Mouse (Mus musculus): ENCODE data around the gene Fbxo47. TPM values are rescaled to one million over a fixed set of nuclear protein-coding genes. Genes with fewer than 3 reads are reported as not detected.

The Fbxo47 gene
- polyA plus RNA-seq, 1 experiment from 2014 or later: 0.70 TPM

- Histone ChIP-seq H3K4me1 (peaks cover 7% of the 10 kb centered on the region; the same call in 1 of the 2 replicates), H3K36me3 (peaks cover 88% of the 10 kb centered on the region)
Observed at GRCm38 (mm10) chr11:97829913-97830476, 54.0 kb downstream of the Fbxo47 start.

DNA sequence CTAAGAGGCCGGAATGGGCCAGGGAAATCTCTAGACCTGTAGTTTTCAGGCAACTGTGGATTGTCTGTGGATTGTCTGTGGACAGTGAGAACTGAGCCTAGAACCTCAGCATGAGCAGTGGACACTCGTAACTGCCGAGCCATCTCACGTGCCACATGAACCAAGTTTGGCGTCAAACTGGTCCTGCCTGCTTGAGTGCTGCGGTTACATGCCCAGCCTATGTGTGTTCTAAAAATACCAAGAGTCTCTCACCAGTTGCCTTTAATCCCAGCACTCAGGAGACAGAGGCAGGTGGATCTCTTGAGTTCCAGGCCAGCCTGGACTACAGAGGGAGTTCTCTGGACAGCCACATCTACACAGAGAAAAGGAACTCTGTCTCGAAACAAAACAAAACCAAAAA is 54.6 kb downstream of the Fbxo47 start:
- 81% methylated on average over 7 of the region's 7 CpGs for WGBS
- Histone ChIP-seq H3K9me3 (no peaks in the 10 kb centered on the region), H3K27me3 (replicated peaks) (no peaks in the 10 kb centered on the region), H3K9ac (no peak overlapping the region), H3K4me2 (no peak overlapping the region), H3K27ac (replicated peaks) (no peak overlapping the region), H3K4me3 (no peak overlapping the region), H3K36me3 (peaks cover 88% of the 10 kb centered on the region), H3K4me1 (peaks cover 13% of the 10 kb centered on the region)
- ATAC-seq (ENCODE audit: extremely low read depth, insufficient number of reproducible peaks, low FRiP score, low TSS enrichment): no peak

More at GRCm38 (mm10) chr11:97829913-97830476, 54.0 kb downstream of the Fbxo47 start:
- no peak overlapping the region for H3K4me2 ChIP-seq
- ATAC-seq (ENCODE audit: extremely low read depth, insufficient number of reproducible peaks, low FRiP score, low TSS enrichment): no peak
- H3K27me3 ChIP-seq (replicated peaks): no peaks in the 10 kb centered on the region
- 82% methylated on average over 12 of the region's 12 CpGs for WGBS
- H3K4me3 ChIP-seq: no peak overlapping the region
- no peaks in the 10 kb centered on the region for H3K9me3 ChIP-seq
- no peak overlapping the region for H3K27ac ChIP-seq (replicated peaks)
- H3K9ac ChIP-seq: no peak overlapping the region

- ATAC-seq (ENCODE audit: extremely low read depth, insufficient number of reproducible peaks, low FRiP score, low TSS enrichment): no peak
Observed at GRCm38 (mm10) chr11:97827654-97828053, 56.3 kb downstream of the Fbxo47 start.

GRCm38 (mm10) chr11:97826414-97826813 is 57.5 kb downstream of the Fbxo47 start:
- WGBS: 63% methylated on average over 7 of the region's 7 CpGs
- H3K36me3 ChIP-seq: peaks cover 80% of the 10 kb centered on the region

More at GRCm38 (mm10) chr11:97827654-97828053, 56.3 kb downstream of the Fbxo47 start:
- Histone ChIP-seq H3K9me3 (no peaks in the 10 kb centered on the region), H3K4me3 (no peak overlapping the region), H3K27ac (replicated peaks) (no peak overlapping the region), H3K9ac (no peak overlapping the region), H3K36me3 (peaks cover 85% of the 10 kb centered on the region), H3K4me1 (peaks cover 17% of the 10 kb centered on the region), H3K4me2 (no peak overlapping the region), H3K27me3 (replicated peaks) (no peaks in the 10 kb centered on the region)
- WGBS: 50% methylated on average over 6 of the region's 6 CpGs

GRCm38 (mm10) chr11:97825971-97826370 is 58.0 kb downstream of the Fbxo47 start:
- no peaks in the 10 kb centered on the region for H3K9me3 ChIP-seq
- H3K4me2 ChIP-seq: no peak overlapping the region
- H3K9ac ChIP-seq: no peak overlapping the region
- H3K27ac ChIP-seq (replicated peaks): no peak overlapping the region
- H3K36me3 ChIP-seq: peaks cover 77% of the 10 kb centered on the region
- no peak overlapping the region for H3K4me3 ChIP-seq
- H3K4me1 ChIP-seq: peaks cover 25% of the 10 kb centered on the region
- WGBS: 80% methylated on average over 9 of the region's 9 CpGs
- no peaks in the 10 kb centered on the region for H3K27me3 ChIP-seq (replicated peaks)
- no peak for ATAC-seq (ENCODE audit: extremely low read depth, insufficient number of reproducible peaks, low FRiP score, low TSS enrichment)

More at GRCm38 (mm10) chr11:97826414-97826813, 57.5 kb downstream of the Fbxo47 start:
- no peak overlapping the region for H3K9ac ChIP-seq
- no peak overlapping the region for H3K4me3 ChIP-seq
- no peaks in the 10 kb centered on the region for H3K9me3 ChIP-seq
- no peak for ATAC-seq (ENCODE audit: extremely low read depth, insufficient number of reproducible peaks, low FRiP score, low TSS enrichment)
- H3K4me2 ChIP-seq: no peak overlapping the region
- H3K27ac ChIP-seq (replicated peaks): no peak overlapping the region
- peaks cover 21% of the 10 kb centered on the region for H3K4me1 ChIP-seq
- H3K27me3 ChIP-seq (replicated peaks): no peaks in the 10 kb centered on the region

GRCm38 (mm10) chr11:97825295-97825694 is 58.7 kb downstream of the Fbxo47 start:
- H3K36me3 ChIP-seq: peaks cover 74% of the 10 kb centered on the region
- no peak for ATAC-seq (ENCODE audit: extremely low read depth, insufficient number of reproducible peaks, low FRiP score, low TSS enrichment)
- no peak overlapping the region for H3K27ac ChIP-seq (replicated peaks)
- 76% methylated on average over 10 of the region's 10 CpGs for WGBS
- H3K4me1 ChIP-seq: peaks cover 32% of the 10 kb centered on the region
- H3K4me2 ChIP-seq: no peak overlapping the region
- no peak overlapping the region for H3K4me3 ChIP-seq
- no peak overlapping the region for H3K9ac ChIP-seq
- no peaks in the 10 kb centered on the region for H3K9me3 ChIP-seq
- H3K27me3 ChIP-seq (replicated peaks): no peaks in the 10 kb centered on the region

GRCm38 (mm10) chr11:97824895-97825294 is 59.1 kb downstream of the Fbxo47 start:
- Histone ChIP-seq H3K4me3 (no peak overlapping the region), H3K36me3 (peaks cover 73% of the 10 kb centered on the region), H3K9me3 (no peaks in the 10 kb centered on the region), H3K4me2 (no peak overlapping the region), H3K4me1 (peaks cover 36% of the 10 kb centered on the region), H3K27me3 (replicated peaks) (no peaks in the 10 kb centered on the region), H3K9ac (no peak overlapping the region), H3K27ac (replicated peaks) (no peak overlapping the region)
- ATAC-seq (ENCODE audit: extremely low read depth, insufficient number of reproducible peaks, low FRiP score, low TSS enrichment): no peak
- WGBS: 54% methylated on average over 6 of the region's 6 CpGs

GRCm38 (mm10) chr11:97824168-97824567 is 59.8 kb downstream of the Fbxo47 start:
- Histone ChIP-seq H3K27me3 (replicated peaks) (no peaks in the 10 kb centered on the region), H3K4me2 (no peak overlapping the region), H3K27ac (replicated peaks) (no peak overlapping the region), H3K36me3 (peaks cover 73% of the 10 kb centered on the region), H3K4me1 (peaks cover 44% of the 10 kb centered on the region), H3K4me3 (no peak overlapping the region), H3K9ac (no peak overlapping the region), H3K9me3 (no peaks in the 10 kb centered on the region)
- 91% methylated on average over 11 of the region's 11 CpGs for WGBS
- ATAC-seq (ENCODE audit: extremely low read depth, insufficient number of reproducible peaks, low FRiP score, low TSS enrichment): no peak

DNA sequence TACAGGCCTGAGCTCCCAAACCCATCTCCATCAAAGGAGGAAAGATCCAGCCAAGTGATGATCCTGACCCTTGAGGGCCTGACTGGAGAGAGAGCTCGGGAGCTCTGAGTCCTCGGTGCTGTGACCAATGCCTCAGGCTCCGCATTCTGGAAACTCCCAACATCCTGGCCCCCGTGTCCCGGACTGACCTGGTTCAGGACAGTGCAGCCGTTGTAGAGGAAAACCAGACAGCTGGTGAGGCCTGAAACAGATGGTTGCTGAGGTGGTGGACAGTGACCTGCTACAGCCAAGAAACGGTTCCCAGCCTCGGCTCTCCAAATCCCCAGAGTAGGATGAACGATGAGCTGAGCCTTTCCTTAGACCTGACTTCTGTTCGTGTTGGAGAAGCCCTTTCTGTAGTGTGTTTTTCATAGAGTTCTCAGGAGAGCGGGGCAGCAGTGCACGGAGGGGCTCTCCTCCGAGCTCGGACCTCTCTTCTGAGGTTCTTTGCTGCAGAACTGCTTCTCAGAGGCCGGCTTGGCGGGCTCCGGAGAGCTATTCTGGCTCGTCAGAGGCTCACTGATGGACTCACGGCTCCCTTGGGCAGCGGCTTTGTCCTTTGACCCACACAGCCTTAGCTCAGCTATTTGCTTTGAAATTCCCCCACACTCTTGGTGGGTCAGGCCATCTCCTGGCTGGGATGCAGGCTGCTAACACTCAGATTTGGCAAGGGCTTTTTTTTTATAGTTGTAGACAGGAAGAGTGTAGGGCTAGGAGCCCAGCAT is 60.9 kb downstream of the Fbxo47 start:
- Histone ChIP-seq H3K4me3 (no peak overlapping the region), H3K27me3 (replicated peaks) (no peaks in the 10 kb centered on the region), H3K4me1 (peaks cover 55% of the 10 kb centered on the region), H3K9me3 (no peaks in the 10 kb centered on the region), H3K36me3 (peaks cover 68% of the 10 kb centered on the region), H3K9ac (peak overlapping the region; percentile 10; the same call in 1 of the 2 replicates), H3K27ac (replicated peaks) (no peak overlapping the region), H3K4me2 (no peak overlapping the region)
- ATAC-seq (ENCODE audit: extremely low read depth, insufficient number of reproducible peaks, low FRiP score, low TSS enrichment): no peak
- WGBS: 78% methylated on average over 20 of the region's 20 CpGs

DNA sequence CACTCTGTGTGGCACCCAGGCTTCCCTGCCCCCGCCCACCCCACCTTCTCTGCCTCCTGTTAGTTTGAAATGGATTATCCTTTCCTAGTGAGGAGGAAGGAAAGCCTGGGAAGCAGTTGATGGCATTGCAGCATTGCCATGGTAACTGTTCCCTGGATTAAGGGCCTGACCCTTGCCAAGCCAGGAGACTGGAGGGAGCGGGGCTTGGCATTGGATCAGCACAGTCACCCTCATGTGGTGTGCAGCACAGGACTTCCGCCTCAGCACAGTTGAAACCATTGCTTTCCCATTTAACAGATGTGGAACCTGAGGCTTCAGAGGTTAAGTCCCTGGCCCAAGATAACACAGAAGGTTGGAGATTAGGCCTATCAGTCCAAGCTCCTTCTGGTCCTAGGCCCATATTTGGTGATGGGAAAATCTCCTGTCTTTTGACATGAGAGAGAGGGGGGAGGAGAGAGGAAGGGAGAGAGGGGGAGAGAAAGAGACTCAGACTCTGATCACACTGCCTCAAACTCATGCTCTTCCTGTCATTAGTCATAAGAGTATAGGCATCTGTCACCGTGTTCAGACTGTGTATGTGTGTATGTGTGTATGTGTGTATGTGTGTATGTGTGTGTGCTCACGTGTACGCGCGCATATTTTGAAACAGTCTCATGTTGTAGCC is 62.4 kb downstream of the Fbxo47 start:
- Histone ChIP-seq H3K27me3 (replicated peaks) (no peaks in the 10 kb centered on the region), H3K27ac (replicated peaks) (peak overlapping the region; percentile 48; the same call in 1 of the 2 replicates), H3K4me2 (no peak overlapping the region), H3K4me1 (peaks cover 70% of the 10 kb centered on the region), H3K9ac (peak overlapping the region; percentile 42; the same call in 1 of the 2 replicates), H3K9me3 (no peaks in the 10 kb centered on the region), H3K36me3 (peaks cover 64% of the 10 kb centered on the region), H3K4me3 (no peak overlapping the region)
- ATAC-seq (ENCODE audit: extremely low read depth, insufficient number of reproducible peaks, low FRiP score, low TSS enrichment): no peak
- 88% methylated on average over 8 of the region's 8 CpGs for WGBS

DNA sequence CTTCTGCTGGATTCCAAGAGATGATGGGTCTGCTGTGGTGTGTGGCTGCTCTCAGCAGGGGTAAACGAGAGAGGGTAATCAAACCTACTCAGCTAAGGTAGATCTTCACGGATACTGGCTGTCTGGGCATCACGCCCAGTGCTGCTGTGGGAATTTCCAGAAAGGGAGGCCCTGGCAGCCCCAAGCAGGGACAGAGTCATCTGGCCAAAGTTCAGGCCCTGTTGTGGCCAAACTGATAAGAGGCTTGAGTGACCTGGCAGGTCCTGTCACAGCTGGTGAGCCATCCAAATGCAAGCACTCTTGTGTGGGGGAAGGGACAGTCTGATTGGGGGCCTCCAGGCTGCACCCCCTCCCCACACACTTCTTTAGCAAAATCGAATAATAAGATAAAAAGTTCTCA is 63.1 kb downstream of the Fbxo47 start:
- Histone ChIP-seq H3K27ac (replicated peaks) (peak overlapping the region; percentile 48), H3K9me3 (no peaks in the 10 kb centered on the region), H3K4me3 (no peak overlapping the region), H3K27me3 (replicated peaks) (no peaks in the 10 kb centered on the region), H3K4me2 (no peak overlapping the region), H3K36me3 (peaks cover 64% of the 10 kb centered on the region), H3K4me1 (peaks cover 75% of the 10 kb centered on the region), H3K9ac (peak overlapping the region; percentile 42)
- 0 out of 2 replicates have a peak, but pooled peaks have one; percentile 24 for ATAC-seq (ENCODE audit: extremely low read depth, insufficient number of reproducible peaks, low FRiP score, low TSS enrichment)
- 32% methylated on average over 4 of the region's 4 CpGs for WGBS

Data from heart, embryonic 13.5 days (tissue).